Mouse (Mus musculus) embryo, embryonic 10.5 days (tissue): ENCODE results near the gene Tmprss9.

ENCODE experiments used
- DNase-seq: peaks from one replicate; pipeline ENCODE4 v3.0.0-alpha.2; 2015; ENCODE audit warnings: low spot score

Tmprss9 gene

DNA sequence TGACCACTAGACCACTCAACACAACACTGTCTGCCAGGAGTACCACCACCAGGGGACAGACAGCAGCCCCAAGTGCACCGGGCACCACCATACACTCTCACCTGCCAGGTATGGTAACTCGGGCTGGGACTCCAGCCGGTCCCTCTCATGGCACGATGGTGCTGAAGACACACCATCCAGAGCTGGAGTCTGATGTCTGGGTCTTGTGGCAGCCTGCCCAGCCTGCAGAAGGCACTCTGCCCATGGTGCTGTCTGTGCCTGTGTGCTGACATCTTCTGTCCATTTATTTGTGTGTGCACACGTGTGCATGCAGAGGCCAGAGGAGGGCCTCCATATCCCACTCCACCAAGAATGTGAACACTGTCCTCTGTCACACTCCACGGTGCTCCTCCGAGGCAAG, 23.5 kb downstream of the Tmprss9 start:
- no peak for DNase-seq

DNA sequence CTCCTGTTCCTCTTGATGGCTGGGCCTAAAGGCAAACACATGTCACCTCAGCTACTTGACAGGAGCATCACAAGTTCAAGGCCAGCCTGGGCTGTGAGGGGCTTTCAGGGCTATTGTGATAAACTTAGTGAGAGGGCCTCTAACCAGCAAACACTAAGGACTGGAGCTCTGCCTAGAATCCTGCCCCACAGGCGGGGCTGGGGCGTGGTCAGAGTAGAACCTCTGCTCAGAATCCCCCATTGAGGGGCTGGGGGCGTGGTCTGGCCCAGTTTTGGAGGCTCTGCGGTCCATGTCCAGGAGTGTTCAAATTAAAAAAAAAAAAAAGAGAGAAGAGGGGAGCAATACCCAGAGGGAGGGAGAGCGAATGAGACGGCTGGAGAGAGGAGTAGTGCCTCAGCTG, 24.0 kb downstream of the Tmprss9 start:
- no peak for DNase-seq

DNA sequence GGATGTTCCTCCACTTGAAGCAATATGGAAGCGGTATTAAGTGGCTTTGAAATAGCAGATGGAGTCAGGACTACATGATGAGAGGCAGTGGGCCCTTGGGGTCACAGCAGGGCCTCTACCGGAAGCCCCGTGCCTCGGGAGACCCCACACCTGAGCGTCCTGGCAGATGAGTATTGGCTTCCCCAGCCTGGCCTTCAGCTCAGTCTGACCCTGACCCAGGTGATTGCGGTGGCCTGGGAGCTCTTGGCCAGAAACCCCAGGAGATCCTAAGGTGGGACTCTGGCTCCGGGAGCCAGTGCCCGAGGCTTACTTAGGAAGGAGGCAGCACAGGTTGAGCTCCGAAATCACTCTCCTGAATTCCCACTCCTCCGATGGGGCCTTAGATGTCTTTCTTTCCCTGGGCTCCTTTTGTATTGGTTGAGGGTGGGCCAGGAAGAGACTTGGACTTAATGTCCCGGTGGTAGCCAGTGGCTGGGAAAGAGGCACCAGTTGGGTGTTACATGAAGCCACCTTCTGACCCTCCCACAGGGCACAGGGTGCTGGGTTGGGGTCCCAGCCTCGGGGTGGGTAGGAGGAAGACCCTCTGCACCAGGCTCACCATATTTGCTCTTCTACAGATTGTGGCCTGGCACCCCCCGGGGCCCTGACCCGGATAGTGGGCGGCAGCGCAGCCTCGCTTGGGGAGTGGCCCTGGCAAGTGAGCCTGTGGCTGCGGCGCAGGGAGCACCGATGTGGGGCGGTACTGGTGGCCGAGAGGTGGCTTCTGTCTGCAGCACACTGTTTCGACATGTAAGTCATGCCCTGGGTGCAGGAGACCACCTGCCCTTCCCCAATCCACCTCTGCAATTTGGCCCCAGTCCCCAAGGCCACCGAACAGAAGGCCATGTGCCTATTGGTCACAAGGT, 25.2 kb downstream of the Tmprss9 start:
- DNase-seq: no peak

- DNase-seq: no peak
Observed at GRCm38 (mm10) chr10:80897861-80898510, 26.3 kb downstream of the Tmprss9 start.

DNA sequence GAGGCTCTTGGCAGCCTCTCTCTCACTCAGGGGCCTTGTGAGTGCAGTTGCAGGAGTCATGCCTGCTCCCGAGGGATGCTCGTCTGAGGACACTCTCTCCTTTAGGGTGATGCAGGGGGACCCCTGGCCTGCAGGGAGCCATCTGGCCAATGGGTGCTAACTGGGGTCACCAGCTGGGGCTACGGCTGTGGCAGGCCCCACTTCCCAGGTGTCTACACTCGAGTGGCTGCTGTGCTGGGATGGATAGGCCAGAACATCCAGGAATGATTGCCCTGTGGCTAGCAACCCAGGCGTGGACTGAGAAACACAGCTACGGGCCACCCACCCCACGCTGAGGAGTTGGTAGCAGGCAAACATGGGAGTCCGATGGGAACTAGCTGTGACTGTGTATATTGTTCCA, 27.4 kb downstream of the Tmprss9 start:
- DNase-seq: no peak

DNA sequence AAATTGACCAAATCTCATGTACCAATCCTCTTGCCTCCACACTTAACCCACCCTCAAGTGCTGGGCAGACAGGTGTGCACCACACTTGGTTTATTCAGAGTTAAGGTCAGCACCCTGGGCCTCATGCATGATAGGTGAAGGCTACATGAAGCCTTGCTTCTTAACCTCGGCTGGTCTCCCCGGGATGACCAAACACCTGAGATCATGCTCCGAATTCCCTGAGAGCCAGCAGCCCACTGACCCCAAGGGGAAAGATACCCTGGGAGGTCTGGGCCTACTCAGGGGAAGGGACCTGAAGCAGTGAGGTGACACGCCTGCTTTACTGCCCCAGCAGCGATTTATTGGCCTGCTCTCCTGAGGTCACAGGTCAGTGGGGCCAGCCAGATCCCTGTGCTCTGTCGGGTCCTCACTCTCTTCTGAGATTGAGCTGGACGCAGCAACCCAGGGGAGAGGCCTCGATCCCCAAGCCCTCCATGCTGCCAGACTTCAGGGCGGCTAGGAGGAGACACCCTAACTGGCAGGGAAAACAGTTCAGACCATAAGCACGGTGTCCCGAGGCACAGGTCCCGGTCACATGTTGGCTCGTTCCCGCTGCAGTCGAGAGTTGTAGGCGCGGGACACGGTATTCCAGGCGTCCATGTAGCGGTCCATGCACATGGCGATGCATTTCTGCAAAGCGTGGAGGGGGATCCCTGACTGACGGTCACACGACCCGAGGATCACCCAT, 28.1 kb downstream of the Tmprss9 start:
- no peak for DNase-seq

DNA sequence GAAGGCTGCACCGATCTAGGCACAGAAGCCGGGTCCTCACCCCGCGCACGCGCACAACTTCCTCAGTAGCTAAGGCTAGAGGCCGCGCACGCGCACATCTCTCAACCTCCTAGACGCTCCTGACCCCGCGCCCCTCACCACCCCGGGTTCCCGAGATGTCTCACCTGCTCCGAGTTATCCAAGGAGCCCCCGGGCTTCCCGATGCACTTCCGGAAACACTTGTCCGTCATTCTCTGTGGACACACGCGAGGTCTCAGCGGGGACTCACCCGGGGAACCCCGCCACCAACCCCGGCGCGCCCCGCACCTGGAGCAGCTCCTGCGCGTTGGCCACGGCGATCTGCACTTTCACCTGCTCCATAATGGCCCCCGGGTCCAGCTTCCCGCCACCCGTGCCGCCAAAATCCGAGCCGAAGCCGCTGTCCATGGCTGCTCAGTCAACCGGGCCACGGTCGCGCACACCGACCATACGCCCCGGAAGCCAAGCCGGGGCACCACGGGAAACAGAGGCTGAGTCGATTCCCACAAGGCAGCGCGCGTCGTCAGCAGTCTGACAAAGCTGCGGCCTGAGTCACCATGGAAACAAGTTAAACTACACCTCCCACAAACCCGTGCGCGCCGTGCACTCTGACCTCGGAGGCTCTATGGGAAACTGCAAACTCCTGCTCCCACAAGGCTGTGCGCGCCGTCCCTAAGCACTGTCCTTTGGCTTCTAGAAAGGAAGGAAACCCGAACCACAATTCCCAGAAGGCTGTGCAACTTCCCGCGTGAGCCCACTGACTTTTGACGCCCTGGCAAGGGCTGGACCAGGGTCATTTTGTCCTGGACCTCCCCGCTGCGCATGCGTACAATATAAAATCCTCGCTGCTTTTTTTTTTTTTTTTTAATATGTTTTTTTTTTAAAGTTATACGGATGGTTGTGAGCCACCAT, 28.9 kb downstream of the Tmprss9 start, which contains the start of gene Timm13:
Gene Timm13 (minus strand): TSS at position 652 of the 930 bp plus-strand sequence.
- DNase-seq: peak; percentile 100

- no peak for DNase-seq
Observed at GRCm38 (mm10) chr10:80901409-80902272, 30.0 kb downstream of the Tmprss9 start.

GRCm38 (mm10) chr10:80902273-80902940, 30.8 kb downstream of the Tmprss9 start:
- no peak for DNase-seq

- no peak for DNase-seq
Observed at GRCm38 (mm10) chr10:80903282-80903681, 31.6 kb downstream of the Tmprss9 start.

DNA sequence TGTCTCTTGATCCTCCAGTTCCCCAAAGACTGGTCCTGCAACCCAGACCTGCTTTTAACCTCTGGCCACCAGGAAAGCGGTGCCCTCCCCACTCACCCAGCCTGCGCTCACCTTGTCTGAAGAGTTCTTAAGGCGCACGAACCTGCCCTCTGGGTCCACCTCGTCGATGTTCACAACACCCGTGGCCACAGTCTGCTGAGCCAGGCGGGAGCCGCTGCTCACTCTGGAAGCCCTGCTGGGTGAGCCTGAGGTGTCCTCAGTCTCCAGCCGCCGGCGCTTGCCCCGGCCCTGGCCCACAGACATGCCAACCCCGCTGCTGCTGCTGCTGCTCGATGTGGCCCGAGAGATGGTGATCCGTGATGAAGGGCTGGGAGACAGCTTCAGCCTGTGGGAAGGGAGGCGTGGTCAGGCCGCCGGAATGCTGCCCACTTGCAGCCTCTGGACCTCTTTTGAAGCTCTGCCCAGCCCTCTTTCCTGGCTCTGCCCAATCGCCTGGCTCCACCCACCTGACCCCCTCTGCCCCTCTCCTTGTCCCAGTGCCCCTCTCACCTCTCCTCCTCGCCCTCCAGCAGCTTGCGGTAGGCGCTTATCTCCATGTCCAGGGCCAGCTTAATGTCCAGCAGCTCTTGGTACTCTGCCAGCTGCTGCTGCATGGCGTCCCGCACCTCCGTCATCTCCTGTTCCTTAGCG, 32.5 kb downstream of the Tmprss9 start:
- DNase-seq: no peak

DNA sequence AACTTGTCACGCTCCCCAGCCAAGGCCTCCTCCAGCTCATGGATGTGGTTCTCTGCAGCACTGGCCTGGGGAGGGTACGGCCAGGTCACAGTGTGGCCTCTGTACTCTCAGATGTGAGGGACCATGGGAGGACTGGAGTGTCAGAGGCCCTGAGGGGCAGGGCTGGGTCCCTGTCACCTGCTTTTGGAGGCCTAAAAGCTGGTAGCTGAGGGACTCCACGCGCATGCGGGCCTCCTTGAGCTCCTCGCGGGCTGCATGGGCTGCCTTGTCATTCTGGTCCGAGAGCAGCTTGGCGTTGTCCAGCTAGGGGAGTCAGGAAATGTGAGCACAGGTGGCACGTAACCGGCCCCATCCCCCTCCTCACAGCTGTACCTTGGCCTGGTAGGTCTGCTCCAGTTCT, 33.1 kb downstream of the Tmprss9 start:
- no peak for DNase-seq

GRCm38 (mm10) chr10:80909375-80910162, 37.9 kb downstream of the Tmprss9 start:
- DNase-seq: no peak

- no peak for DNase-seq
Observed at GRCm38 (mm10) chr10:80911354-80911753, 39.7 kb downstream of the Tmprss9 start.

DNA sequence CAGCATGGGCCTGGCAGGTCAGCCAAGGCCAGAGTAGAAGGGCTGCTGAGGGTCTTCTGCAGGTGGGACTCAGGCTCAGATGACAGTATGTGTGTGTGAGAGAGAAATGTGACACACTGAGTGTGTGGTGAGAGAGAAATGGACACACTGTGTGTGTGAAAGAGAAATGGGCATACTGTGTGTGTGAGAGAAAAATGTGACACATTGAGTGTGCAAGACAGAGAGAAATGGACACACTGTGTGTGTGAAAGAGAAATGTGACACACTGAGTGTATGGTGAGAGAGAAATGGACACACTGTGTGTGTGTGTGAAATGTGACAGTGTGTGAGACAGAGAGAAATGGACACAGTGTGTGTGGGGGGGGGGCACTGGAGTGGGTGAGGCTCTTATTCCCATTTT, 40.2 kb downstream of the Tmprss9 start:
- DNase-seq: no peak

- DNase-seq: no peak
Observed at GRCm38 (mm10) chr10:80913364-80914011, 41.8 kb downstream of the Tmprss9 start.

GRCm38 (mm10) chr10:80914253-80914656, 42.6 kb downstream of the Tmprss9 start:
- no peak for DNase-seq

DNA sequence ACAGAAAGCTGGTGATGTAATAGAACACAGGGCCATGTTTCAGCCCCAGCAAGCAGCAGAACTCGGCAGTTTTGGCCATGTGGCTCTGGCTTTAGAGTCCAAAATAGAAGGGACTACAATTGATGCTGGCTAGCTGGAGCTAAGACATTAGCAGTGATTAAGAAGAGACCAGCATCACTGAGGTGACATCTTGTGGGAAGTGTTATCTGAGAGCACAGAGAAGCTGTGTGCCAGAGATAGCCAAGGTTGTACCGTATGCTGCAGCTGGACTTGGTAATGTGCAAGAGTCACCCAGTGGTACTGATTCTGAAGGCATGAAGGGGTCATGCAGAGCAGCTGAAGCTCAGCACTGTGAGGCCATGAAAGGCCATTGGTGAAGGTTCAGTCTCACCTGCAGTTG, 43.6 kb downstream of the Tmprss9 start:
- no peak for DNase-seq
